Mouse (Mus musculus) embryonic facial prominence, embryonic 10.5 days (tissue): ENCODE measurements around the gene Trank1. TPM values are rescaled to one million over a fixed set of nuclear protein-coding genes. Genes with fewer than 3 reads are reported as not detected.

Experiments used
- DNase-seq: peaks from one replicate; pipeline ENCODE4 v3.0.0-alpha.2; 2017; ENCODE audit warnings: low spot score
- H3K27ac ChIP-seq: fragments of 300-500 bp; sonication (generic); replicated peaks from 2 replicates; pipeline ENCODE4 v1.5.1; 2016; ENCODE audit warnings: mild to moderate bottlenecking
- H3K27me3 ChIP-seq: fragments of 300-500 bp; sonication (generic); replicated peaks from 2 replicates; pipeline ENCODE4 v1.6.1; 2016; ENCODE audit warnings: low read depth, mild to moderate bottlenecking; ENCODE audit not compliant: poor library complexity, severe bottlenecking
- H3K36me3 ChIP-seq: fragments of 300-500 bp; sonication (generic); replicated peaks from 2 replicates; pipeline ENCODE4 v1.6.1; 2016; ENCODE audit warnings: mild to moderate bottlenecking, moderate library complexity
- H3K4me1 ChIP-seq: fragments of 300-500 bp; sonication (generic); 2 replicates; pipeline ENCODE4 v1.6.1; 2016
- H3K4me3 ChIP-seq: fragments of 300-500 bp; sonication (generic); 2 replicates; pipeline ENCODE4 v1.5.1; 2016; ENCODE audit warnings: mild to moderate bottlenecking, moderate library complexity
- H3K9me3 ChIP-seq: fragments of 300-500 bp; sonication (generic); 2 replicates; pipeline ENCODE4 v1.6.1; 2016; ENCODE audit warnings: mild to moderate bottlenecking
- WGBS: fragments of 180-500 bp; shearing (Covaris S2); methylation state at CpG from one replicate; pipeline ENCODE4 v1.1.7; 2016; 5-methylcytosine and 5-hydroxymethylcytosine counted together
- polyA plus RNA-seq: library from polyadenylated mRNA; unstranded; fragments of >200 nt; fragmentation: Nextera tagmentation; extraction: Ambion mirVana; gene quantifications from 2 replicates; pipeline ENCODE4 v1.2.1, GENCODE M21; 2016

Trank1 gene
- polyA plus RNA-seq, result 0.09 and 0.11 TPM in 2 replicates

GRCm38 (mm10) chr9:111311031-111311842 lies at the start of gene Trank1:
Trank1 (plus strand) TSS chr9:111311739.
- Histone ChIP-seq H3K9me3 (peaks cover 18% of the 10 kb centered on the region), H3K27ac (no peak within 1 kb of the TSS; the same call in 1 of the 2 replicates), H3K27me3 (peaks cover 64% of the 10 kb centered on the region), H3K4me1 (peaks cover 15% of the 10 kb centered on the region), H3K4me3 (peak within 1 kb of the TSS; percentile 62), H3K36me3 (no peaks in the 10 kb centered on the region)
- DNase-seq, result peak; percentile 54
- WGBS, result 9% methylated on average over 72 of the region's 72 CpGs

GRCm38 (mm10) chr9:111267998-111268397 lies 43.5 kb upstream of the Trank1 start:
- Histone ChIP-seq H3K27me3 (no peaks in the 10 kb centered on the region), H3K36me3 (peaks cover 48% of the 10 kb centered on the region), H3K4me3 (no peak overlapping the region), H3K27ac (no peak overlapping the region), H3K4me1 (peaks cover 15% of the 10 kb centered on the region), H3K9me3 (no peaks in the 10 kb centered on the region)
- WGBS, result 96% methylated on average over 2 of the region's 2 CpGs
- no peak for DNase-seq

- Histone ChIP-seq H3K36me3 (peaks cover 49% of the 10 kb centered on the region), H3K4me1 (peaks cover 41% of the 10 kb centered on the region), H3K27me3 (no peaks in the 10 kb centered on the region), H3K27ac (peak overlapping the region; percentile 96), H3K4me3 (peak overlapping the region; percentile 69), H3K9me3 (no peaks in the 10 kb centered on the region)
- no peak for DNase-seq
- 18% methylated on average over 5 of the region's 5 CpGs for WGBS
Measured at GRCm38 (mm10) chr9:111270606-111271005, 40.9 kb upstream of the Trank1 start.

- Histone ChIP-seq H3K4me3 (peak overlapping the region; percentile 69), H3K36me3 (peaks cover 51% of the 10 kb centered on the region), H3K4me1 (peaks cover 44% of the 10 kb centered on the region), H3K9me3 (no peaks in the 10 kb centered on the region), H3K27me3 (no peaks in the 10 kb centered on the region), H3K27ac (peak overlapping the region; percentile 96)
- no peak for DNase-seq
- WGBS, result under 1% methylated on average over 32 of the region's 32 CpGs
Measured at GRCm38 (mm10) chr9:111271056-111271433, 40.5 kb upstream of the Trank1 start.

GRCm38 (mm10) chr9:111271434-111272160 lies 39.9 kb upstream of the Trank1 start, which contains the start of the genes Mlh1 and Epm2aip1:
Mlh1 (minus strand) TSS chr9:111271791.
Epm2aip1 (plus strand) TSS chr9:111271929.
- Histone ChIP-seq H3K27me3 (no peaks in the 10 kb centered on the region), H3K4me3 (peak within 1 kb of the TSS; percentile 69), H3K4me1 (peaks cover 49% of the 10 kb centered on the region), H3K36me3 (peaks cover 51% of the 10 kb centered on the region), H3K27ac (peak within 1 kb of the TSS; percentile 96), H3K9me3 (no peaks in the 10 kb centered on the region)
- DNase-seq, result peak; percentile 98
- under 1% methylated on average over 64 of the region's 64 CpGs for WGBS

- Histone ChIP-seq H3K36me3 (peaks cover 51% of the 10 kb centered on the region), H3K9me3 (no peaks in the 10 kb centered on the region), H3K27ac (peak overlapping the region; percentile 96), H3K4me1 (peaks cover 50% of the 10 kb centered on the region), H3K27me3 (no peaks in the 10 kb centered on the region), H3K4me3 (peak overlapping the region; percentile 69)
- 17% methylated on average over 19 of the region's 19 CpGs for WGBS
- no peak for DNase-seq
Measured at GRCm38 (mm10) chr9:111272356-111272755, 39.2 kb upstream of the Trank1 start.

GRCm38 (mm10) chr9:111272996-111273785 lies 38.3 kb upstream of the Trank1 start:
- Histone ChIP-seq H3K4me3 (peak overlapping the region; percentile 69), H3K9me3 (no peaks in the 10 kb centered on the region), H3K36me3 (peaks cover 51% of the 10 kb centered on the region), H3K27ac (no peak overlapping the region), H3K4me1 (peaks cover 50% of the 10 kb centered on the region), H3K27me3 (no peaks in the 10 kb centered on the region)
- DNase-seq, result no peak
- whole genome bisulfite sequencing, result 82% methylated on average over 15 of the region's 15 CpGs

- Histone ChIP-seq H3K4me1 (peaks cover 50% of the 10 kb centered on the region), H3K4me3 (peak overlapping the region; percentile 69), H3K9me3 (no peaks in the 10 kb centered on the region), H3K27ac (no peak overlapping the region), H3K36me3 (peaks cover 59% of the 10 kb centered on the region), H3K27me3 (no peaks in the 10 kb centered on the region)
- WGBS, result 90% methylated on average over 1 of the region's 1 CpGs
- DNase-seq, result no peak
Measured at GRCm38 (mm10) chr9:111273958-111274357, 37.6 kb upstream of the Trank1 start.

GRCm38 (mm10) chr9:111275156-111275555 lies 36.4 kb upstream of the Trank1 start:
- peak; percentile 21 for DNase-seq
- WGBS, result 49% methylated on average over 1 of the region's 1 CpGs
- Histone ChIP-seq H3K4me3 (peak overlapping the region; percentile 69; the same call in 1 of the 2 replicates), H3K4me1 (peaks cover 47% of the 10 kb centered on the region), H3K27ac (no peak overlapping the region), H3K36me3 (peaks cover 69% of the 10 kb centered on the region), H3K27me3 (no peaks in the 10 kb centered on the region), H3K9me3 (no peaks in the 10 kb centered on the region)

GRCm38 (mm10) chr9:111285061-111285460 lies 26.5 kb upstream of the Trank1 start:
- DNase-seq, result no peak
- Histone ChIP-seq H3K9me3 (no peaks in the 10 kb centered on the region), H3K4me1 (peaks cover 17% of the 10 kb centered on the region)

GRCm38 (mm10) chr9:111285676-111286075 lies 25.9 kb upstream of the Trank1 start:
- DNase-seq, result peak; percentile 46
- no peak overlapping the region for H3K27ac ChIP-seq
- 26% methylated on average over 5 of the region's 5 CpGs for WGBS

More at GRCm38 (mm10) chr9:111285061-111285460, 26.5 kb upstream of the Trank1 start:
- H3K27me3 ChIP-seq, result no peaks in the 10 kb centered on the region
- WGBS, result 36% methylated on average over 3 of the region's 3 CpGs
- H3K36me3 ChIP-seq, result no peaks in the 10 kb centered on the region
- H3K27ac ChIP-seq, result no peak overlapping the region
- H3K4me3 ChIP-seq, result no peak overlapping the region

GRCm38 (mm10) chr9:111286468-111286867 lies 25.1 kb upstream of the Trank1 start:
- peaks cover 19% of the 10 kb centered on the region for H3K4me1 ChIP-seq
- 83% methylated on average over 2 of the region's 2 CpGs for WGBS
- H3K27ac ChIP-seq, result no peak overlapping the region
- DNase-seq, result no peak
- H3K9me3 ChIP-seq, result no peaks in the 10 kb centered on the region
- no peaks in the 10 kb centered on the region for H3K27me3 ChIP-seq
- H3K36me3 ChIP-seq, result no peaks in the 10 kb centered on the region
- H3K4me3 ChIP-seq, result no peak overlapping the region

More at GRCm38 (mm10) chr9:111285676-111286075, 25.9 kb upstream of the Trank1 start:
- no peak overlapping the region for H3K4me3 ChIP-seq
- H3K4me1 ChIP-seq, result peaks cover 19% of the 10 kb centered on the region
- no peaks in the 10 kb centered on the region for H3K9me3 ChIP-seq
- no peaks in the 10 kb centered on the region for H3K36me3 ChIP-seq
- no peaks in the 10 kb centered on the region for H3K27me3 ChIP-seq
